ENCODE assay signal across 32 mouse cellular contexts in the genomic region with DNA sequence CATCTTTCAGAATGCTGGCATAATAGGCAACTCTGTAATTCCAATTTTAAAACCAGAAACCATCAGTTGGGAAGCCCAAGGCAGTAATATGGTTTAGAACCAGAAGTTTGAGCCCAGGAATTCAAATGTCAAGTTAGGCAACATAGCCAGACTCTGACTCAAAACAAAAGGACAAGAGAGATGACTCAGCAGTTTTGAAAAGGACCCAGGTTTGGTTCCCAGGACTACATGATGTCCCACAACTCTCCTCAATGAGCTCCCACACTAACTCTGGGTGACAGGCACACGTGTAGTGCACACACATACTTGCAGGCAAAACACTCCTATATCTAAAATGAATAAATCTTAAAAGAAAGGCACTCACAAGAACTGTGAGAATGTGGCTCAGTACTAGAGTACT. TPM values are rescaled to one million over a fixed set of nuclear protein-coding genes. Genes with fewer than 3 reads are reported as not detected.
"Had no signal": no experiment of that assay in that cellular context is flagged by ENCODE, and none has a peak within 500 bp of the region (broad histone marks: within the 10 kb centered on the region; RNA-seq: fewer than 3 reads in every experiment).

No protein-coding gene starts in this region.

- H3K9ac ChIP-seq: kidney, embryonic 15.5 days; limb, embryonic 13.5 days; liver, embryonic 12.5 days; liver, embryonic 15.5 days; lung, embryonic 15.5 days; midbrain, embryonic 12.5 days; stomach, embryonic 15.5 days had no signal

- DNase-seq: kidney, adult 2 months; kidney, postnatal 14 days; layer of hippocampus, adult 9-11 months; liver; lung, adult 18-20 months; lung, postnatal 14 days; lung, postnatal 4 days; right cerebral cortex, adult 18-20 months; right cerebral cortex, postnatal 14 days; right cerebral cortex, postnatal 4 days; spleen, adult 18-20 months; thymus, postnatal 25 days had no signal

- H3K9me3 ChIP-seq: kidney, embryonic 15.5 days; limb, embryonic 10.5 days; limb, embryonic 13.5 days; liver, embryonic 12.5 days; liver, embryonic 15.5 days; lung, embryonic 15.5 days; midbrain, embryonic 12.5 days; stomach, embryonic 15.5 days had no signal

- H3K4me3 ChIP-seq: kidney, embryonic 15.5 days; layer of hippocampus, adult 2 months; limb, embryonic 10.5 days; limb, embryonic 13.5 days; liver, embryonic 12.5 days; liver, embryonic 15.5 days; lung, embryonic 15.5 days; midbrain, embryonic 12.5 days; stomach, embryonic 15.5 days had no signal

- H3K36me3 ChIP-seq: kidney, embryonic 15.5 days; limb, embryonic 10.5 days; limb, embryonic 13.5 days; liver, embryonic 12.5 days; liver, embryonic 15.5 days; lung, embryonic 15.5 days; midbrain, embryonic 12.5 days; stomach, embryonic 15.5 days had no signal

- H3K4me1 ChIP-seq: kidney, embryonic 15.5 days; limb, embryonic 10.5 days; liver, embryonic 12.5 days; liver, embryonic 15.5 days; lung, embryonic 15.5 days; midbrain, embryonic 12.5 days; stomach, embryonic 15.5 days had no signal

- H3K27me3 ChIP-seq: kidney, embryonic 15.5 days; limb, embryonic 13.5 days; liver, embryonic 12.5 days; lung, embryonic 15.5 days; midbrain, embryonic 12.5 days; stomach, embryonic 15.5 days had no signal

- H3K4me2 ChIP-seq: kidney, embryonic 15.5 days; limb, embryonic 13.5 days; liver, embryonic 12.5 days; liver, embryonic 15.5 days; lung, embryonic 15.5 days; midbrain, embryonic 12.5 days; stomach, embryonic 15.5 days had no signal

- H3K27ac ChIP-seq: kidney, embryonic 15.5 days; layer of hippocampus, adult 2 months; limb, embryonic 10.5 days; limb, embryonic 13.5 days; liver, embryonic 12.5 days; liver, embryonic 15.5 days; lung, embryonic 15.5 days; midbrain, embryonic 12.5 days; stomach, embryonic 15.5 days had no signal

- ATAC-seq: intestine, embryonic 16.5 days; liver, embryonic 12.5 days had no signal

RNA-seq across cellular contexts. Expression of gene A930004D18Rik, which starts 18.4 kb away (rescaled TPM):
- total RNA-seq: megakaryocyte progenitor cell, adult 5-6 weeks; megakaryocyte-erythroid progenitor cell, adult 5-6 weeks had no signal

RNA-seq across cellular contexts. Expression of gene H2al2a, which starts 22.4 kb away (rescaled TPM):
- total RNA-seq: layer of hippocampus, adult 2 months; layer of hippocampus, postnatal 25 days; left cerebral cortex, adult 18-20 months; left cerebral cortex, postnatal 25 days; megakaryocyte progenitor cell, adult 5-6 weeks; megakaryocyte-erythroid progenitor cell, adult 5-6 weeks; midbrain, postnatal 0 days had no signal
- polyA plus RNA-seq: intestine, embryonic 16.5 days; kidney, embryonic 15.5 days; large intestine, adult 2 months; limb, embryonic 10.5 days; limb, embryonic 13.5 days; liver, embryonic 12.5 days; liver, embryonic 15.5 days; lung, embryonic 15.5 days; midbrain, embryonic 12.5 days; midbrain, postnatal 0 days; neural tube, embryonic 11.5 days; neural tube, embryonic 14.5 days; stomach, embryonic 15.5 days; thymus, postnatal 0 days had no signal

RNA-seq across cellular contexts. Expression of gene Skida1, which starts 29.7 kb away (rescaled TPM):
- total RNA-seq: megakaryocyte progenitor cell, adult 5-6 weeks; megakaryocyte-erythroid progenitor cell, adult 5-6 weeks had no signal
